Mouse (Mus musculus): ENCODE data around the gene Slc25a35.

GRCm38 (mm10) chr11:69003592-69003991 lies 35.7 kb downstream of the Slc25a35 start:
- no peak for TF ChIP-seq POLR2A (IDR thresholded peaks at IDR 0.05; ENCODE audit: insufficient read depth, low read depth, low read length)
- TF ChIP-seq CTCF (IDR thresholded peaks at IDR 0.05; ENCODE audit: insufficient read depth, low read depth, low read length) = no peak

Data from olfactory bulb, adult 2 months (tissue).